Comparison of ENCODE assay signal across 16 mouse cellular contexts in the genomic region with DNA sequence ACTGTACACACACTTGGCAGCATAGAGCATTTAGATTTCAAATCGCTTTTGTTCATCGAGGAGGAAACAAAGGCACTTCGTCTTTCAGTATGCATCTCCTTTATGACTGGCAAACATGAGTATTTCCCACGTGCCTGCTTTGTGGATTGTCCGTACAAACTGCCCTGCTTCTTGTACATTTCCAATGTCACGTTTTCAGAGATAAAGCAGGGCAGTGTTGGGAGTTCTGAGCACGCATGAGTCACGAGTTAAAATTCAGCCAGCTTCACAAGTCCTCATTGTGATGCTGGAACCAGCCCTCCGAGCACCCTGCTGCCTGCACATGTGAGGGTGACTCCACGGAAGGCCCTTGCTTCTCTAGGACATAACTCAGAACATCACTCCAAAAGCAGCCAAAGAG. TPM values are rescaled to one million over a fixed set of nuclear protein-coding genes. Genes with fewer than 3 reads are reported as not detected.
DNase-seq lines count a peak whose midpoint lies in the region.
"Had no signal": no experiment of that assay in that cellular context is flagged by ENCODE, and none has a peak within 500 bp of the region (broad histone marks: within the 10 kb centered on the region; RNA-seq: fewer than 3 reads in every experiment).

No protein-coding gene starts in this region.

- DNase-seq in adrenal gland, adult (ENCODE audit: inconsistent age in 2 of 2, low spot score in 1 of 2): peak; percentile 49 to 53
- no peak for DNase-seq in adrenal gland, adult 8-10 months
- peak; percentile 74 for DNase-seq in layer of hippocampus, adult 11-12 months (ENCODE audit: low spot score)
- DNase-seq in layer of hippocampus, adult 9-10 months (ENCODE audit: low spot score): no peak
- DNase-seq in right cerebral cortex, postnatal 36 days (ENCODE audit: low spot score in 2 of 2): peak; percentile 24 to 56
- DNase-seq in right cerebral cortex, postnatal 10 days (ENCODE audit: low spot score in 2 of 2): no peak
- no peak for DNase-seq in T-cell, adult 2 months (ENCODE audit: low spot score)
- no peak for DNase-seq in cerebellum, postnatal 36 days
- DNase-seq: cerebellum, adult 8-10 months; embryo, embryonic 11 days; heart, postnatal 10 days; kidney, adult 9 months; retina, postnatal 1 day; thymus, postnatal 4 days had no signal

RNA-seq across cellular contexts. Expression of gene Btbd16, which starts 45.8 kb away (rescaled TPM):
- total RNA-seq in adrenal gland, adult 8-10 months (2022): under 1 TPM in 2 of 4 experiments, not detected in 2; 0.30 to 0.55 TPM
- total RNA-seq: CH12.LX; midbrain, postnatal 0 days had no signal

RNA-seq across cellular contexts. Expression of gene Plekha1, which starts 45.9 kb away (rescaled TPM):
- total RNA-seq in adrenal gland, adult 8-10 months (2022): 10 to 100 TPM; 23.5 to 45.4 (median 33.9) TPM

Comparison
In these comparisons a context has a peak if more than half of its experiments do, and no peak if none do; other contexts are left out.
1. DNase-seq: peak in adrenal gland, adult (2 of 2), layer of hippocampus, adult 11-12 months (single experiment) and right cerebral cortex, postnatal 36 days (2 of 2); none in adrenal gland, adult 8-10 months (single experiment), layer of hippocampus, adult 9-10 months (single experiment), right cerebral cortex, postnatal 10 days (0 of 2), T-cell, adult 2 months (single experiment) and cerebellum, postnatal 36 days (0 of 2).